Mouse (Mus musculus): Measurements from ENCODE around the gene Bcap31.

GRCm38 (mm10) chrX:73672031-73672431 lies 43.9 kb downstream of the Bcap31 start:
- TF ChIP-seq CTCF (IDR thresholded peaks at IDR 0.05; ENCODE audit: borderline replicate concordance, insufficient read depth, low read length) (peak; percentile 16; the same call in 1 of the 2 replicates), POLR2A (IDR thresholded peaks at IDR 0.05; ENCODE audit: low read depth, low read length) (no peak)
